Mouse (Mus musculus) granulocyte monocyte progenitor cell, adult 5-6 weeks (primary cell): Measurements from ENCODE around the gene Tmem215. TPM values are rescaled to one million over a fixed set of nuclear protein-coding genes. Genes with fewer than 3 reads are reported as not detected.

Experiments
- total RNA-seq, 2 experiments: library from RNA; stranded (forward) in 1 of 2; stranded (reverse) in 1 of 2; fragments of 200-712, 200-1000 nt in 1 of 2; fragments of >200 nt in 1 of 2; fragmentation: Nextera tagmentation in 1 of 2; gene quantifications; 2 replicates each; pipeline ENCODE4 v1.2.3; 2014 to 2017

Tmem215 gene
- total RNA-seq, 2 experiments from 2014 or later: 0.41 to 1.8 TPM

Other genes with a start within 250 kb of the Tmem215 start
- gene Ddx58, start 232.4 kb upstream of the Tmem215 start, total RNA-seq (2014; fragmentation: Nextera tagmentation): 9.3 and 14.1 TPM in 2 replicates
- 5.4 and 10.7 TPM in 2 replicates for gene Ddx58, start 232.4 kb upstream of the Tmem215 start, total RNA-seq (2017)
- gene Smim27, start 202.6 kb upstream of the Tmem215 start, total RNA-seq (2014; fragmentation: Nextera tagmentation): 20.5 and 35.3 TPM in 2 replicates
- 1.4 and 8.9 TPM in 2 replicates for gene Smim27, start 202.6 kb upstream of the Tmem215 start, total RNA-seq (2017)
- gene Topors, start 202.3 kb upstream of the Tmem215 start, total RNA-seq (2014; fragmentation: Nextera tagmentation): 37.2 and 41.3 TPM in 2 replicates
- 93.1 and 94.7 TPM in 2 replicates for gene Topors, start 202.3 kb upstream of the Tmem215 start, total RNA-seq (2017)
- gene Ndufb6, start 192.8 kb upstream of the Tmem215 start, total RNA-seq (2014; fragmentation: Nextera tagmentation): 158 and 183 TPM in 2 replicates
- 46.9 and 72.7 TPM in 2 replicates for gene Ndufb6, start 192.8 kb upstream of the Tmem215 start, total RNA-seq (2017)
- gene Aptx, start 231.0 kb downstream of the Tmem215 start, total RNA-seq (2014; fragmentation: Nextera tagmentation): 12.7 and 18.9 TPM in 2 replicates
- 12.2 and 19.9 TPM in 2 replicates for gene Aptx, start 231.0 kb downstream of the Tmem215 start, total RNA-seq (2017)
- 127 and 128 TPM in 2 replicates for gene Dnaja1, start 250.0 kb downstream of the Tmem215 start, total RNA-seq (2014; fragmentation: Nextera tagmentation)
- gene Dnaja1, start 250.0 kb downstream of the Tmem215 start, total RNA-seq (2017): 338 and 392 TPM in 2 replicates